Mouse (Mus musculus) liver, postnatal 0 days (tissue): ENCODE data around the gene Olfr685.

ENCODE experiments used
- CTCF ChIP-seq: sonication (generic); IDR thresholded peaks from 2 replicates; pipeline ENCODE4 v1.5.1; 2016; ENCODE audit warnings: antibody characterized with exemption, low read depth
- EP300 ChIP-seq: IDR thresholded peaks from 2 replicates; pipeline ENCODE4 v1.6.1; 2016; ENCODE audit warnings: antibody characterized with exemption, low read depth, mild to moderate bottlenecking

DNA sequence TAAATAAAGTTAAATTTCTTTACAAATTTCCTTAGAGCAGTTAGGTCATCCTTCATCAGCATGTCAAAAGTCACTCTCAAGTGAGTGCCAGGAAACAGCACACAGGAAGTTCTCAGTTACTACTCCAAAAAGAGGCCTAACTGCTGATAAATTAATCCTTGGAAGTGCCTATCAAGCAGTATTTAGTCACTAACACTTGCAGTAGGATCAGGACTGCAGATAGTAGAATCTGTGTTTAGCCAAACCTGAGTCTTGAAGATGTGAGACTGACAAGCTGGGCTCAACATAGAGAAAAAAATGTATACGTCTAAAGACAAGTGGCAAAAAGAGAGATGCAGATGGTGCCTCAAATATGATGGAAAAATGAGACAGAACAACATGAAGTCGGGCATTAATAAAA is 44.5 kb downstream of the Olfr685 start:
- TF ChIP-seq EP300 (no peak), CTCF (no peak)
